Mouse (Mus musculus) layer of hippocampus, adult 2 months (tissue): ENCODE measurements around the gene Trmt2b. TPM values are rescaled to one million over a fixed set of nuclear protein-coding genes. Genes with fewer than 3 reads are reported as not detected.
"Not testable (repeated sequence)": the region's sequence is repeated elsewhere in the genome, so short reads cannot be mapped to it uniquely, and the experiment has no call there.

Experiments
- DNase-seq, 2 experiments: peaks; one replicate each; pipeline ENCODE4 v3.0.0; 2022; ENCODE audit warnings: low spot score in 2 of 2
- H3K27ac ChIP-seq: fragments of 200-600 bp; 2 replicates; pipeline ENCODE4 v1.8.1; 2022
- H3K4me3 ChIP-seq: fragments of 200-600 bp; 2 replicates; pipeline ENCODE4 v1.8.1; 2022; ENCODE audit warnings: mild to moderate bottlenecking
- CTCF ChIP-seq: fragments of 200-600 bp; conservative IDR thresholded peaks from 2 replicates; pipeline ENCODE4 v1.8.1; 2022; ENCODE audit warnings: antibody characterized with exemption, mild to moderate bottlenecking, moderate library complexity
- total RNA-seq, 2 experiments: library from RNA; stranded (reverse); gene quantifications; 2 replicates each; pipeline ENCODE4 v1.2.3; 2021

Gene Trmt2b
- total RNA-seq, 2 experiments from 2014 or later, result 8.0 to 8.3 TPM

DNA sequence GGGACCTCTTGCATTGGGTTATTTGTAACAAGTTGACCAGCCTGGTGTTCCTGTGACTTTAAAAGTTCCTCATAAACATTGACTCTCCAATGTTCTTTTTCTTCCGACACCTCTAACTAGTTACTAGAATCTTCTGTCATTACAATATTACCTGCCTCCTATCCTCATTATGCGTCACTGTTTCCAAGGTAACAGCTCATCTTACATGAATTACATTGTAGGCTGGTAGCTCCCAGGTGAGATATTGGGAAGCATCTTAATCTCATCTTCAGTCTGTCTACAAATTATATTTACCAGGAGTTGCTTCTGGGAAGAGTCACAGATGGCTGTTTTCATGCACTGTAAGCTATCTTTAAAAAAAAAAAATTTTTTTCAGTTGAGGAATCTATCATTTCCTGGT is 8.3 kb upstream of the Trmt2b start:
- TF ChIP-seq CTCF, result no peak
- Histone ChIP-seq H3K4me3 (no peak overlapping the region), H3K27ac (no peak overlapping the region)
- no peak for DNase-seq

DNA sequence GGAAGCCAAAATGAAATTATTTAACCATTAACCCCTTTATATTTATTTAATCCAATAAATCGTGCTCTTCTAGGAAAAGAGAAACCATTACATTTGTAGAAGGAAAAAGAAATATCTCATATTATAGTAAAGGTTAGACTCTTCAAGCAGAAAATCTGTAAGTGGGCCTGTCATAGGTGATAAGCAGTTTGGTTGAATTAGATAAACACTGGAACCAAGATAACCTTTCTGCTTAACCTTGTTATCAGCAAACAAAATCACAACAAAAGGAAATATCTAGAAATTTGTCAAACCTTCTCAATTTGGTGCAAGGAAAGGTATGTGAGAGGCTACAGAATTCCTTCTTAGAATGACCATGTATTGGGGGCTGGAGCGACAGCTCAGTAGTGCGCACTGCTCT is 3.7 kb upstream of the Trmt2b start:
- no peak for TF ChIP-seq CTCF
- H3K27ac ChIP-seq, result no peak overlapping the region
- H3K4me3 ChIP-seq, result no peak overlapping the region
- no peak for DNase-seq

DNA sequence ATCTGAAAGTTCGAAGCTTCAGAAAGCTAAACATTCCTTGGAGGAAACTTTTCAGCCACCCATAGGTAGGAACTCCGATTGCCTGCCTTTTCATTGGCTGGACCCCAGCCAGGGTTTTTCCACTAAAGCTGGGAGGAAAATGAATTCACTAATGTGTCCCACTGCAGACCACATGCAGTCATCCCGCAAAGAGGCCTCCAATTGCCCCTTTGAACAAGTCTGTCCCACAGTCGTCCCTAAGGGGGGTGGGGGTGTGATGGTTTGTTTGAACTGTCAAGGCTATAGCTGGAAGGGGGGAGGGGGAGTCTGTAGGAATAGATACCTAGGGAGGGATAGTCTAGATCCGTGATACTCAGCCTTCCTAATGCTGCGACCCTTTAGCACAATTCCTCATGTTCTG is 1.1 kb downstream of the Trmt2b start:
- no peak overlapping the region for H3K4me3 ChIP-seq
- TF ChIP-seq CTCF, result no peak
- H3K27ac ChIP-seq, result no peak overlapping the region
- DNase-seq, result no peak

DNA sequence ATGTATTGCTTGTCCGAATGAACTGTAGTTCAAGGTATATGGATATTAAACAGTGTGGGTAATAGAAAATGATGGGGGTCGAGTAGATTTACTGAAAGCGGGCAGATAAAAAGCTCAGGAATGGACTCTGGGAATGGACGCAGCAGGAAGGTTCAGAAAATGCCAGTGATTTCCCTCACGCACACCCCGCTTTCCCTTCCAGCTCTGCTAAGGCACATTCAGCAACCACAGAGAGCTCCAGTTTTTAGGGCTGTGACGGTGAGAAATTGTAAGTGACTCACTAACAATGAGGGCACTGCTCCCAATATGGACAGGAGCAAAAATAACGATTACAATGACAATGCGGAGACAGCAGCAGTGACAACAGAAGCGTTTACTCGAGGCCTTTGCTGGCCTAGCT is 14.7 kb downstream of the Trmt2b start:
- TF ChIP-seq CTCF, result no peak
- H3K27ac ChIP-seq, result no peak overlapping the region

DNA sequence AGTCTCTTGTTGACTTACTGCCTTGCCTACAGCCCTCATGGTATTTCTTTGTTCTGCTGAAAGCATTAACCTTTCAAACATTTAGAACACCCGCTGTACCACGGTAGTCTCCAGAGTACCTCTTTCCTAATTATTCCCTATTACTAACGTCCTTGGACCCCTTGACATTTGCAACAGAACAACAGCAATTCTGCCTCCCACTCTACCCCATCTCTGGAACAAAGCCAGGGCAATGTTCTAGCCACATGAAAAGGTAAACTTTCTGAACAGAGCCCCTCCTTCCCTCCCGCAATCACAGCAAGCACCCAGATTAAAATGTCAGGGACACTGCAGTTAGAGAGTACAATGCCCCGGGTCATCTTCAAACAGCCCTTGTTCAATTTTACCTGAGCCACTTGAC is 15.6 kb downstream of the Trmt2b start:
- Histone ChIP-seq H3K27ac (no peak overlapping the region), H3K4me3 (no peak overlapping the region)
- no peak for DNase-seq
- no peak for TF ChIP-seq CTCF

More for the DNA sequence above, 14.7 kb downstream of the Trmt2b start:
- DNase-seq, result no peak
- no peak overlapping the region for H3K4me3 ChIP-seq

DNA sequence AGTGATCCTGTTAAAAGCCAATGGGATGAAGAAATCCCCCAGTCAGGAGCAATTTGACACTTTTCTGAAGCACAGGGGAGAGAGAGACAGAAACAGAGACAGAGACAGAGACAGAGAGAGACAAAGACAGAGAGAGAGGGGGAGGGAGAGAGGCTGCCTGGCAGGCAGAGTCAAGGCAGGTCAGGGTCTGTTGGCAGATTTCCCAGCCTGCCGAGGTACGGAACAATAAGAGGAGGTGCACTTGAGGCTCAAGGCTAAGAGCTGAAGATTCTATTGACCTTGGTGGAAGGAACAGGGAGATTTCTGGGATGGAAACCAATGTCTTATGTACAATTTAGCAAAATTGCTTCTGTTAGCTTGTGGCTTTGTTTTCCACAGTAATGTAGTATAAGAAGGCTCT is 28.6 kb downstream of the Trmt2b start:
- DNase-seq, result no peak
- no peak overlapping the region for H3K27ac ChIP-seq
- no peak overlapping the region for H3K4me3 ChIP-seq
- no peak for TF ChIP-seq CTCF

DNA sequence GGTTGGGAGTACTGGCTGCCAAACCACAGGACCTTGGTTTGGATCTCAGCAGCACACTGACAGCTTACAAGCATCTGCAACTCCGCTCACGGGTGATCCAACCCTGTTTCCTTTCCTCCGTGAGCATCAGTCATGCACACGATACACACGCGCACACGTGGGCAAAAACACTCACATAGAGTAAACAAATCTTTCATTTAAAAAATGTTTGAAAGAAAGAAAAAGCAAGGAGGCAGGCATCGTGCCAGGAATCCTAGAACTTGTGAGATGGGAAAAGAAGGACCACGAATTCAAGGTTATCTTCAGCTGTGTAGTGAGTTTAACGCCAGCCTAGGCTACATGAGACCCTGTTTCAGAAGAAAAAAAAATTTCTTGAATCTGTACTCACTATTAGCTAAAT is 30.8 kb downstream of the Trmt2b start:
- H3K27ac ChIP-seq, result no peak overlapping the region
- H3K4me3 ChIP-seq, result no peak overlapping the region
- TF ChIP-seq CTCF, result no peak
- DNase-seq, result no peak

DNA sequence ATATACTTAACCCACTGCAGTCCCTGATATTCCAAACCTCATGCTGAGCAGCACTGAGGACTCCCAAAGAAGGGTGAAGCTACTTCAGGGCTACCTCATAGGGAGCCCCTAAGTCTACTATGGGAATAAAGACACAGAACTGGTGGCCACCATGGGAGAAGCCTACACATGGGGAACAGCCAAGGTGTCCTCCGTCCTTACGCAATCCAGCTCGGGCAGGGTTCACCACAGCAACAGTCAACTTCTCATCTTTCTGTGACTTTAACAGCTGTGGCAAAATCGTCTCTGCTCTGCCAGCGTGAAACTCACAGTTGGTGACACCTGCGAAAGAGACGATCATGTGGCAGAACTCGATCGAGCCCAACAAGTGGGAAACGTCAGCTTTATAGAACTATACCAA is 38.5 kb downstream of the Trmt2b start:
- DNase-seq, result no peak
- Histone ChIP-seq H3K27ac (no peak overlapping the region), H3K4me3 (no peak overlapping the region)
- TF ChIP-seq CTCF, result no peak

DNA sequence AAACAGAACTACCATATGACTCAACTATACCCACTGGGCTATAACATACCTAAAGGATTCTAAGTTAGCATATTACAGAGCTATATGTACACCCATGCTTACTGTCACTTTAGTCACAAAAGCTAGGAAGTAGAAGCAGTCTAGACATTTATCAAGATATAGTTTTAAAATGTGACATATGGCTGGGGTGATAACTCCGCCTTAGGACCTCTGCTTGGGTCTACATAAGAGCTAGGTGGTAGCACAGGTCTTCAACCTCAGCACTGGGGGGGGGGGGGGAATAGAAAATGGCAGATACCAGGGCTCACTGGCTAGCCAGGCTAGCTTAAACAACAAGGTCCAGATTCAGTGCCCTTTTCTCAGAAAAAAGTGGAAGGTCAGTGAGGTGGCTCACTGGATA is 43.7 kb downstream of the Trmt2b start:
- no peak overlapping the region for H3K4me3 ChIP-seq
- no peak overlapping the region for H3K27ac ChIP-seq
- TF ChIP-seq CTCF, result no peak
- DNase-seq, result no peak

DNA sequence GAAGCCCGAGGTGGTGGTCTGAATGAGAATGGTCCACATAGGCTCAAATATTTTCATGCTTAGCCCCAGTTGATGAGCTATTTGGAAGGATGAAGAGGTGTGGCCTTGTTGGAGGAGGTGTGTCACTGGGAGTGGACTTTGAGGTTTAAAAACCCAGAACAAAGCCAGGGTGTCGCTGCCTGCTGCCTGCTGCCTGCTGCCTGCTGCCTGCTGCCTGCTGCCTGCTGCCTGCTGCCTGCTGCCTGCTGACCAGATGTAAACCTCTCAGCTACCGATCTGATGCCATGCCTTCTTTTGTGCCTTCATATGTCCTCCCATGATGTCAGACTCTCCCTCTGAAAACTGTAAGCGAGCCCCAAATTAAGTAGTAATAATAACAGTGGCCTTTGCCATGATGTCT is 54.9 kb downstream of the Trmt2b start, which contains the start of gene Nox1:
TSS of gene Nox1 (minus strand) at position 101 of the 400 bp plus-strand sequence.
- no peak for DNase-seq
- Histone ChIP-seq H3K4me3 (no peak within 1 kb of the TSS), H3K27ac (no peak within 1 kb of the TSS)
- TF ChIP-seq CTCF, result no peak

DNA sequence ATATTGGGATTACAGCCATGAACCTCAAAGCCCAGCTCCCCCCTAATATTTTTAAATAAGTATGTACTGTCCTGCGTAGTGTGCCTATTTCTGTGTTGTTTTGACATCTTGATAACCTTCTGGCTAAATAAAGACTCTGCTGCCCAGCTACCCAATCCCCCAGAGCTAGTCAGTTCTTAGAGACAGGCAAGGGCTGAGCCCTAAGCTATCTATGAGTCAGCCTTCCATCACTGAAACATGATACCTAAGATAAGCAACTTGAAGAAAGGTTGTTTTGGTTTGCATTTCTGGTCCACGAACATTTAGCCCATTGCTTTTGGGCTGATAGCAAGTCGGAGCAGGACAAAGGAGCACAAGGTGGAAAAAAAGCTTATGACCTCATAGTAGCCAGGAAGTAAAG is 56.2 kb downstream of the Trmt2b start:
- no peak for TF ChIP-seq CTCF
- no peak for DNase-seq
- H3K27ac ChIP-seq, result no peak overlapping the region
- no peak overlapping the region for H3K4me3 ChIP-seq

DNA sequence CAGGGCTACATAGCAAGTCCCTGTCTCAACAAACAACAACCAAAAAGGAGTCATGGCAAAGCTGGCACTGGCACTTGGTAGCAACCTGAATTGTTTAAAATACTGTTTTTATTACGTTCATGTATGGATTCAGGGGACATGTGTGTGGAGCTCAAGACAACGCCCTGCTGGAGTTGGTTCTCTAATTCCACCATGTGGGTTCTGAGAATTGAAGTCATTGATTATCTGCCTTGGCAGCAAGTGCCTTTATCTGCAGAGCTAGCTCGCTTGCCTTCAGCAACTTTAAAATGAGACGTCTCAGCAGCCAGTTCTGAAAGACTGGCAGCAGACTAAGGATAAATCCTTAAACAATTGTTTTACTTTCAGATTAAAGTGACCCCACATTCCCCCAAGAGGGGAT is 58.6 kb downstream of the Trmt2b start:
- no peak for TF ChIP-seq CTCF
- no peak overlapping the region for H3K27ac ChIP-seq
- no peak for DNase-seq
- H3K4me3 ChIP-seq, result no peak overlapping the region

DNA sequence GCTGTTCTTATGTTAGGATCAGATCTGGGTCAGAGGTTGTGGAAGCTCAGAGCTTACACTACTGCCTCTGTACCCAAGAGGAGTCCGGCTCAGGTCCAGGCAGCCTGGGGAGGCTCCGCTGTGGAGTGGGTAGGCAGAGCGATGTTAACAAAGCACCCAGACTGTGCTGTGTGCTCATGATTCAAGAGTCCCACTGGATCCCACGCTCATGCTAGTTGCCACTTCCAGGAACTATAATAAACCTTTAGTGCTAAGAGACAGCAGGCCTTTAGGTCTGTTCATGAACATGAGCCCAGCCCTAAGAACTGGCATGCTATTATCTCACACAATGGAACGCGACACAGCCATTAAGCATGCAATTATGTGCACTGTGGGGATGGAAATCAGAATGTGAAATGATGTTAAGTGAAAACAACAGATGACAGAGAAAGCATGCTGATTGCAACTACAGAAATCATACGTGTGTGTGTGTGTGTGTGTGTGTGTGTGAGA is 65.6 kb downstream of the Trmt2b start:
- no peak overlapping the region for H3K27ac ChIP-seq
- peak in 1 of 2 experiments; percentile 0 for DNase-seq
- no peak for TF ChIP-seq CTCF

DNA sequence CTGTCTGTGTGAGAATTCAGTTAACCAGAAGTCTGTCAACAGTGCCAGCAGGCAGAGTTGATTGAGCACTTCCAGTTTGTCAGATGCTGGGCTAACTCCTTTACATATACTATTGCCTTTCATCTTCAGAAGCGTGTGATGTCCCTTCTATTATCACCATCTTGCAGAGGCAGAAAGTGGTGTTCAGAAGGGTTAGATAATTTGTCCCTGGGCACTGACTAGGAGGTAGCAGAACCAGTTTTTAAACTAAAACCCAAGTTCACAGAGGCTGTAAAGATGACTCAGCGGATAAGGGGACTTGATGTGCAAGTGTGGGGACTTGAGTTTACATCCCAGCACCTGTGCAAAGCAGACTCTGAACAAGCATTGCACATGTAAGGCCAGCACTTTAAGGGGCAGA is 68.3 kb downstream of the Trmt2b start:
- H3K4me3 ChIP-seq, result no peak overlapping the region
- TF ChIP-seq CTCF, result no peak
- H3K27ac ChIP-seq, result no peak overlapping the region
- DNase-seq, result no peak

More for the DNA sequence above, 65.6 kb downstream of the Trmt2b start:
- no peak overlapping the region for H3K4me3 ChIP-seq

DNA sequence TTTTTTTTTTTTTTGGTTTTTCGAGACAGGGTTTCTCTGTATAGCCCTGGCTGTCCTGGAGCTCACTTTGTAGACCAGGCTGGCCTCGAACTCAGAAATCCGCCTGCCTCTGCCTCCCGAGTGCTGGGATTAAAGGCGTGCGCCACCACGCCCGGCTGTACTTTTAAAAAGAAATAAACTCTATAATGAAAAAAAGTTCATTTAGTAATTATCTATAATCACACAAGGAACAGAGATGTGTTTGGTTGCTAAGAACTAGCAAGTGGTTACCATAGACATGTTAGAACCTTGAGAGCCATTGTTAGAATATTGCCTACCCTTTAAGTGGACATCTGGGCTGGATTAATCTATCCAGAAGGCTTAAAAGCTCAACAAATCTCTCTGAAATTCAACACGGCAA is 89.6 kb downstream of the Trmt2b start, which contains the start of gene Arl13a:
TSS of gene Arl13a (plus strand) at position 301 of the 400 bp plus-strand sequence.
- H3K27ac ChIP-seq, DNase-seq, H3K4me3 ChIP-seq: not testable (repeated sequence)
